Mouse (Mus musculus): Measurements from ENCODE around the gene Gm6034. TPM values are rescaled to one million over a fixed set of nuclear protein-coding genes. Genes with fewer than 3 reads are reported as not detected.
A peak's percentile ranks its signal among the peaks of the same experiment; 100 is the strongest.
"Not testable (repeated sequence)": the region's sequence is repeated elsewhere in the genome, so short reads cannot be mapped to it uniquely, and the experiment has no call there.

Gm6034 gene
- polyA plus RNA-seq, 1 experiment from 2014 or later = not detected

GRCm38 (mm10) chr17:36040604-36041003 lies 2.2 kb upstream of the Gm6034 start:
- H3K4me1 ChIP-seq (replicated peaks; ENCODE audit: control insufficient read depth, insufficient read depth, low read length) = not testable (repeated sequence)

GRCm38 (mm10) chr17:36042055-36042454 lies 706 bp upstream of the Gm6034 start:
- peak; percentile 76 for ATAC-seq (ENCODE audit: low read depth)
- H3K9ac ChIP-seq (ENCODE audit: low read length) = peak overlapping the region; percentile 61
- not testable (repeated sequence) for H3K27me3 ChIP-seq (ENCODE audit: control insufficient read depth, insufficient read depth, low read depth, low read length); H3K27ac ChIP-seq (ENCODE audit: low read length); H3K4me1 ChIP-seq (replicated peaks; ENCODE audit: control insufficient read depth, insufficient read depth, low read length); H3K9me3 ChIP-seq (ENCODE audit: control insufficient read depth, low read length); H3K36me3 ChIP-seq (ENCODE audit: control insufficient read depth, insufficient read depth, low read length)
- peak overlapping the region; percentile 51 for H3K4me3 ChIP-seq (ENCODE audit: low read length)
- H3K4me2 ChIP-seq (ENCODE audit: low read depth, low read length) = peak overlapping the region; percentile 74
- under 1% methylated on average over 14 of the region's 19 CpGs for WGBS

More at GRCm38 (mm10) chr17:36040604-36041003, 2.2 kb upstream of the Gm6034 start:
- H3K27me3 ChIP-seq (ENCODE audit: control insufficient read depth, insufficient read depth, low read depth, low read length); H3K4me3 ChIP-seq (ENCODE audit: low read length); ATAC-seq (ENCODE audit: low read depth); H3K27ac ChIP-seq (ENCODE audit: low read length); H3K36me3 ChIP-seq (ENCODE audit: control insufficient read depth, insufficient read depth, low read length); H3K9ac ChIP-seq (ENCODE audit: low read length); H3K4me2 ChIP-seq (ENCODE audit: low read depth, low read length); H3K9me3 ChIP-seq (ENCODE audit: control insufficient read depth, low read length): not testable (repeated sequence)
- WGBS = 89% methylated on average over 2 of the region's 2 CpGs

GRCm38 (mm10) chr17:36043286-36043685 lies 525 bp downstream of the Gm6034 start:
- Histone ChIP-seq H3K27me3 (ENCODE audit: control insufficient read depth, insufficient read depth, low read depth, low read length) (no peaks in the 10 kb centered on the region), H3K9ac (ENCODE audit: low read length) (peak overlapping the region; percentile 61), H3K4me3 (ENCODE audit: low read length) (peak overlapping the region; percentile 51), H3K4me2 (ENCODE audit: low read depth, low read length) (peak overlapping the region; percentile 74), H3K4me1 (replicated peaks; ENCODE audit: control insufficient read depth, insufficient read depth, low read length) (peaks cover 4% of the 10 kb centered on the region), H3K9me3 (ENCODE audit: control insufficient read depth, low read length) (no peaks in the 10 kb centered on the region), H3K36me3 (ENCODE audit: control insufficient read depth, insufficient read depth, low read length) (no peaks in the 10 kb centered on the region), H3K27ac (ENCODE audit: low read length) (no peak overlapping the region; the same call in 1 of the 2 replicates)
- WGBS = 79% methylated on average over 3 of the region's 3 CpGs
- no peak for ATAC-seq (ENCODE audit: low read depth)

- not testable (repeated sequence) for H3K4me1 ChIP-seq (replicated peaks; ENCODE audit: control insufficient read depth, insufficient read depth, low read length); ATAC-seq (ENCODE audit: low read depth); H3K36me3 ChIP-seq (ENCODE audit: control insufficient read depth, insufficient read depth, low read length); H3K4me3 ChIP-seq (ENCODE audit: low read length); H3K27me3 ChIP-seq (ENCODE audit: control insufficient read depth, insufficient read depth, low read depth, low read length); H3K27ac ChIP-seq (ENCODE audit: low read length); H3K9ac ChIP-seq (ENCODE audit: low read length); H3K4me2 ChIP-seq (ENCODE audit: low read depth, low read length); H3K9me3 ChIP-seq (ENCODE audit: control insufficient read depth, low read length)
- WGBS = 87% methylated on average over 23 of the region's 25 CpGs
Measured at GRCm38 (mm10) chr17:36057927-36058326, 15.2 kb downstream of the Gm6034 start.

DNA sequence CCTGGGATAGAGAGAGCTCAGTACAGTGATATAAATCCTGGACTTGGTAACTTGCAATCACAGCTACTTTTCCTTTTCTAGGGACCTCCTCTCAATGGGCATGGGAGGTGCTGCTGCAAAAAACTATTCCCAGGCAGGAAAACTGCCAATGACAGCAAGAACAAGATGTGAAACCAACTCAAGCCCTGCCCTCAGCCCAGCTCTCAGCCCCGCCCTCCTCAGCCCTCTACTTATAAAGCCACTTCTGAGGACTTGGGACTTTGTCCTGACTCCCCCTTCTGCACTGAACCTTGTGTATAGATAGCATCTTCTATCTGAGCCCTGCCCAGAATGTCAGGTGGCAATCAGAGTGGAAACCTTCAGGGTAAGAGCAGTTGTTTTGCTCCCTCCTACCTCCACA lies 15.6 kb downstream of the Gm6034 start, which contains the start of gene Gm11127:
Gene Gm11127, minus strand, starts transcription at position 10 of the 400 bp plus-strand sequence.
- not testable (repeated sequence) for H3K4me1 ChIP-seq (replicated peaks; ENCODE audit: control insufficient read depth, insufficient read depth, low read length); ATAC-seq (ENCODE audit: low read depth)
- 63% methylated on average over 1 of the region's 1 CpGs for WGBS

DNA sequence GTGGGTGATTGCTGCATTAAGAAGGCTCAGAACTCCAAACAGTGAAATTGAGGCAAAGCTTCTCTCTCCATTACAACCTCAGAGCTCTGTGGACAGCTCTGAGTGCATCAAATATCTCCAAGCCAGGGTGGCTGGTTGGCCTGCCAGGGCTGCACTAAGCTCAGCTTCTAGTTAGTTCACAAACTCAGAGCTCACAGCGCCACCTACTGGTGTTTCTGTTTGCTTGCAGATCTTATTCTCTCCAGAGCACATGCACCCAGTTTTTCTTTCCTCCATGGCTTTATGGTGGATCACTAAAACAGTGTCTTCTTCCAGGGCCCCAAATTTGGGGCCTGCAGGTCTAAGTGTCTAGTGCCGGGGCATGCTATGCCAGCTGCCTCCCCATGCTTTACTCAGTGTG lies 18.1 kb downstream of the Gm6034 start:
- Histone ChIP-seq H3K4me2 (ENCODE audit: low read depth, low read length) (no peak overlapping the region), H3K4me1 (replicated peaks; ENCODE audit: control insufficient read depth, insufficient read depth, low read length) (no peaks in the 10 kb centered on the region), H3K9ac (ENCODE audit: low read length) (no peak overlapping the region), H3K27me3 (ENCODE audit: control insufficient read depth, insufficient read depth, low read depth, low read length) (no peaks in the 10 kb centered on the region), H3K27ac (ENCODE audit: low read length) (no peak overlapping the region), H3K36me3 (ENCODE audit: control insufficient read depth, insufficient read depth, low read length) (no peaks in the 10 kb centered on the region), H3K4me3 (ENCODE audit: low read length) (no peak overlapping the region), H3K9me3 (ENCODE audit: control insufficient read depth, low read length) (no peaks in the 10 kb centered on the region)
- WGBS = 24% methylated on average over 2 of the region's 2 CpGs
- peak; percentile 28; the same call in 1 of the 2 replicates for ATAC-seq (ENCODE audit: low read depth)

More for the DNA sequence above, 15.6 kb downstream of the Gm6034 start, which contains the start of gene Gm11127:
- H3K9me3 ChIP-seq (ENCODE audit: control insufficient read depth, low read length); H3K4me3 ChIP-seq (ENCODE audit: low read length); H3K27ac ChIP-seq (ENCODE audit: low read length); H3K4me2 ChIP-seq (ENCODE audit: low read depth, low read length); H3K9ac ChIP-seq (ENCODE audit: low read length); H3K27me3 ChIP-seq (ENCODE audit: control insufficient read depth, insufficient read depth, low read depth, low read length); H3K36me3 ChIP-seq (ENCODE audit: control insufficient read depth, insufficient read depth, low read length): not testable (repeated sequence)

DNA sequence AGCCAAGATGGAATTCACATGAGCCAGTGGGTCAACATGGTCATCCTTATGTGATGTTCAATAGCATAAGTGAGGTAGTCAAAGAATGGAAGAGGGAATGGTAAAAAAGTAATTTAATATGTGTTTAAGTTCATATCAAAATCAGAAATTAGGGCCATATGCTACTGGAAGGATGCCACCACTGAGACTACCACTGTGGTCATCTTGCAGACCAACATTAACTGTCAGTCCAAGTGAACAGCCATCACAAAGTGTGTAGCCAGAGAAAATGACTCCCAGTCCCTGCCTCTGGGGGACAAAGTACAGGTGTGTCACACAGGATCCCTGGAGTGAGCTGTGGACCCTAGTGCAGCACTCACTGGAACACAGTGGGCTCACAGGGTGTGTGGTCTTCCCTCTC lies 39.1 kb downstream of the Gm6034 start:
- ATAC-seq (ENCODE audit: low read depth); H3K36me3 ChIP-seq (ENCODE audit: control insufficient read depth, insufficient read depth, low read length); H3K27ac ChIP-seq (ENCODE audit: low read length); H3K9me3 ChIP-seq (ENCODE audit: control insufficient read depth, low read length); H3K9ac ChIP-seq (ENCODE audit: low read length); H3K4me2 ChIP-seq (ENCODE audit: low read depth, low read length); H3K4me3 ChIP-seq (ENCODE audit: low read length); H3K4me1 ChIP-seq (replicated peaks; ENCODE audit: control insufficient read depth, insufficient read depth, low read length): not testable (repeated sequence)
- H3K27me3 ChIP-seq (ENCODE audit: control insufficient read depth, insufficient read depth, low read depth, low read length) = peaks cover 19% of the 10 kb centered on the region

DNA sequence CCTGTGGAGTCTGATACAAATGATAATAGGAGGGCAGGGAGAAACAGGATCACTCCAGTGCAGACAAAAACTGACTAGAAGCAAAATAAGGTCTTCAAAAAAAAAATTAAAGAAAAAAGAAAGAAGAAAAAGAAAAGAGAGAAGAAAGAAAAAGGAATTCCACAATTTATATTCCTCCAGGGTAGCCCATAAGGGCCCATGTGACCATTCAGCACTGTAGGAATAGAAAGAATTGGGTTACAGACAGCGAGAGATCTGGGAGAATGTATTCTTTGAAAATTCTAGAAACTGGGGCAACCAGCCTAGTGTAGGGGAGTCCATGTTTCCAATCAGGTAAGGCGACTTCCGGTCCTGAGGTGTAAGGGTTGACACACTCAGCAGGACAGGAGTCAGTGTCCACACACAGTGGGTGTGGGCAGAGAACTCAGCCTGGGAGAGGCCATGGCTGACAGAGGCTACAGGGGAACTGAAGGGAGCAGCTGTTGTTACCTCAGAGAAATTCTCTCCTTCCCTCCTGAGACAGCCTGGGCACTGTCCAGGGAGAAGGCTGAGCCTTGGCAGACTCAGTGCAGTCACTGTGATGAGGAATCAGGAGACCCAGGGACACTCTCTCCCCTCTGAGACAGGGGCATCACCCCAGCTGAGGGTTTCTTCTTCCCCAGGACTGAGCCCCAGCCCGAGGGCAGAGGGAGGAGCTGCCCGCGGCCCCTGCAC lies 39.9 kb downstream of the Gm6034 start:
- H3K9me3 ChIP-seq (ENCODE audit: control insufficient read depth, low read length); H3K27ac ChIP-seq (ENCODE audit: low read length); ATAC-seq (ENCODE audit: low read depth); H3K9ac ChIP-seq (ENCODE audit: low read length); H3K4me1 ChIP-seq (replicated peaks; ENCODE audit: control insufficient read depth, insufficient read depth, low read length); H3K36me3 ChIP-seq (ENCODE audit: control insufficient read depth, insufficient read depth, low read length): not testable (repeated sequence)
- Histone ChIP-seq H3K4me3 (ENCODE audit: low read length) (peak overlapping the region; percentile 62), H3K4me2 (ENCODE audit: low read depth, low read length) (peak overlapping the region; percentile 97), H3K27me3 (ENCODE audit: control insufficient read depth, insufficient read depth, low read depth, low read length) (peaks cover 19% of the 10 kb centered on the region)
- WGBS = 44% methylated on average over 3 of the region's 6 CpGs

DNA sequence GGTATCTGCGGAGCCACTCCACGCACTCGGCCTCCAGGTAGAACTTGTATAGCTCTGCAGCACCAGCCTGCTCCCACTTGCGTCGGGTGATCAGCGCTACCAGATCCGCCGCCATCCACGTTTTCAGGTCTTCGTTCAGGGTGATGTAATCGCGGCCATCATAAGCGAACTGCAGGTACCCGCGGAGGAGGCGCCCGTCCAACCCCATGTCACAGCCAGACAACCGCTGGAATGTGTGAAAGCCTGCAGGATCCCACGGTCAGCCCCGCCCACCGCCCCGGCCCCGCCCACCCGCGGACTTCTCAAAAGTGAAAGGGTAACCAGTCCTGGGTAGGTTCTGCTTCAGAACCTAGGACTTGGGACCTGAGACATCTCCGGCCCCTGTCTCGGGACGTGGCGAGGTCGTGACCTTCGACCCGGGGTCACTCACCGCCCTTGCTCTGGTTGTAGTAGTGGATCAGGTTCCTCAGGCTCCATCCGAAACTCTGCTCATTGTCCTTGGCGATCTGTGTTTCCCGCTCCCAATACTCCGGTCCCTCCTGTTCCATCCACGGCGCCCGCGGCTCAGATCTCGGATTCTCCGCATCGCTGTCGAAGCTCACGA lies 40.6 kb downstream of the Gm6034 start:
- Histone ChIP-seq H3K4me1 (replicated peaks; ENCODE audit: control insufficient read depth, insufficient read depth, low read length) (peaks cover 3% of the 10 kb centered on the region; the same call in 1 of the 2 replicates), H3K27ac (ENCODE audit: low read length) (no peak overlapping the region), H3K36me3 (ENCODE audit: control insufficient read depth, insufficient read depth, low read length) (no peaks in the 10 kb centered on the region), H3K9me3 (ENCODE audit: control insufficient read depth, low read length) (no peaks in the 10 kb centered on the region), H3K9ac (ENCODE audit: low read length) (peak overlapping the region; percentile 63), H3K4me3 (ENCODE audit: low read length) (peak overlapping the region; percentile 62), H3K4me2 (ENCODE audit: low read depth, low read length) (peak overlapping the region; percentile 97), H3K27me3 (ENCODE audit: control insufficient read depth, insufficient read depth, low read depth, low read length) (peaks cover 19% of the 10 kb centered on the region)
- under 1% methylated on average over 45 of the region's 46 CpGs for WGBS
- ATAC-seq (ENCODE audit: low read depth) = peak; percentile 84
